Mouse (Mus musculus): Measurements from ENCODE around the gene Fbxl14. TPM values are rescaled to one million over a fixed set of nuclear protein-coding genes. Genes with fewer than 3 reads are reported as not detected.

Gene Fbxl14
- polyA plus RNA-seq, 1 experiment from 2014 or later = 4.3 TPM

DNA sequence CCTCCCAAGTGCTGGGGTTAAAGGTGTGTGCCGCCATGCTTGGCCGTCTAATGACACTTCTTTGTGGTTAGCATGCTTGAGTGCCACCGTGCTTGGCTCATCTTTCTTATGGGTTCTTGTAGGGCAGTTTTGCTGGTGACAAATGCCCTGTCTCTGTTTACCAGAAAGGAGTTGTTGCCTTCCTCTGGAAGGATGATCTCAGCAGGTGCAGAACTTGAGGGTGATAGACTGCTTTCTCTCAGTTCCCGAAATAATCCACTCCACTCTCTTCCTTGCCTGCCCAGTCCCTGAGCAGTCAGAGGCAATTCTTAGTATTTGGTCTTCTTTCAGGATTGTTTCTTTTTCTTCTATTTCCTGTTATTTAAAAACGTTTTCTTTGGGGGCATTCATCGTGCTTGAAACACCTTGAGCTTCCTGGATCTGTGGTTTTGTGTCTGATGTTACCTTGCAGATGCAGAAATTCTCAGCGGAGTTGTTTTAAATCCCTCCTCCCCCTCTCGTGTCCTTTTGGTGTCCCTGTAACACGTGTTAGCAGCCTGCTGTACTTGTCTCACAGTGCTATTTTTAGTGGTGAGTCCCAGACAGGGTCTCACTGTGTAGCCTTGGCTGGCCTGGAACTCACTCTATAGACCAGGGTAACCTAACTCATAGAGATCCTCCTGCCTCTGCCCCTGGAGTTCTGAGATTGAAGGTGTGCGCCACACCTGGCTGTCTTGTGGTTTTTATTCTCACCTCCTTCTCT, 29.3 kb downstream of the Fbxl14 start:
- Histone ChIP-seq H3K4me1 (no peaks in the 10 kb centered on the region), H3K27me3 (no peaks in the 10 kb centered on the region), H3K9ac (no peak overlapping the region), H3K36me3 (no peaks in the 10 kb centered on the region), H3K9me3 (replicated peaks) (no peaks in the 10 kb centered on the region), H3K4me3 (no peak overlapping the region), H3K4me2 (replicated peaks) (no peak overlapping the region), H3K27ac (no peak overlapping the region)
- WGBS = 81% methylated on average over 10 of the region's 10 CpGs
- ATAC-seq (ENCODE audit: low FRiP score) = no peak

- Histone ChIP-seq H3K9ac (no peak overlapping the region), H3K9me3 (replicated peaks) (no peaks in the 10 kb centered on the region), H3K4me3 (no peak overlapping the region), H3K36me3 (no peaks in the 10 kb centered on the region), H3K27ac (no peak overlapping the region), H3K4me2 (replicated peaks) (no peak overlapping the region), H3K27me3 (no peaks in the 10 kb centered on the region), H3K4me1 (peaks cover 6% of the 10 kb centered on the region)
- ATAC-seq (ENCODE audit: low FRiP score) = no peak
- WGBS = 92% methylated on average over 13 of the region's 13 CpGs
Measured at GRCm38 (mm10) chr6:119509437-119510037, 30.1 kb downstream of the Fbxl14 start.

DNA sequence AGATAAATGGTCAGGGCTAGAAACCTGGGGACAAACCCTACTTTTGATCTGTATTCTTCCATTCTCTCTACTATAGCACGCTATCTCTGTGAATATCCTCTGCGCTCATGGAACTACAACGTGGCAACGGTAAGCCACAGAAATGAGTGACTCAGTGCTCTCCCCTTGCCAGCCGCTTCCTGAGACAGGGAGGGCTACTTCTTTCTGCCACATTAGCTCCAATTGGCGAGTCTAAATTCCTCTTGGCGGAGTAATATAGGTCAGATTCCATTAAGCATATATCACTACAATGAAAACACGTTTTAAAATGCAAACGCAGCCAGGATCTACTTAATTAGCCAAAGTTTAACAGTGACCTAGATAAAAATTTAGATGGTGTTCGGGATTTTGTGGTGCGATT, 33.2 kb downstream of the Fbxl14 start:
- Histone ChIP-seq H3K9ac (no peak overlapping the region), H3K4me1 (peaks cover 7% of the 10 kb centered on the region), H3K9me3 (replicated peaks) (no peaks in the 10 kb centered on the region), H3K27ac (no peak overlapping the region), H3K4me2 (replicated peaks) (no peak overlapping the region), H3K4me3 (no peak overlapping the region), H3K27me3 (no peaks in the 10 kb centered on the region), H3K36me3 (no peaks in the 10 kb centered on the region)
- ATAC-seq (ENCODE audit: low FRiP score) = no peak
- WGBS = 94% methylated on average over 11 of the region's 11 CpGs

DNA sequence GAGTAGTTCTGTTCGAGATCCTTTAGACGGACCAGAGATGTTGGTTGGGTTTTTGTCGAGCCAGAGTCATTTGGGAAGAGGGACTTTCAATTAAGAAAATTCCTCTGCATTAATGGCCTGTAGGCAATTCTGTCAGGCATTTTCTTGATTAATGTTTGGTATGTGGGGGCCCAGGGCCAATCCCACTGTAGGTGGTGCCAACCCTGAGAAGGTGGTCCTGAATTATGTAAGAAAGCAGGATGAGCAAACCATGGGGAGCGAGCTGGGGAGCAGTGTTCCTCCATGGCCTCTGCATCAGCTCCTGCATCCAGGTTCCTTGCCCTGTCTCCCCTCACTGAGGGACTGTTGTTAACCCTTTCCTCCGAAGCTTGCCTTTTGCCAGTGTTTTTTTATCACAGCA, 34.0 kb downstream of the Fbxl14 start:
- Histone ChIP-seq H3K4me1 (peaks cover 7% of the 10 kb centered on the region), H3K27me3 (no peaks in the 10 kb centered on the region), H3K4me2 (replicated peaks) (no peak overlapping the region), H3K27ac (no peak overlapping the region), H3K9ac (no peak overlapping the region), H3K4me3 (no peak overlapping the region), H3K9me3 (replicated peaks) (no peaks in the 10 kb centered on the region), H3K36me3 (no peaks in the 10 kb centered on the region)
- 91% methylated on average over 5 of the region's 5 CpGs for WGBS
- ATAC-seq (ENCODE audit: low FRiP score) = no peak

DNA sequence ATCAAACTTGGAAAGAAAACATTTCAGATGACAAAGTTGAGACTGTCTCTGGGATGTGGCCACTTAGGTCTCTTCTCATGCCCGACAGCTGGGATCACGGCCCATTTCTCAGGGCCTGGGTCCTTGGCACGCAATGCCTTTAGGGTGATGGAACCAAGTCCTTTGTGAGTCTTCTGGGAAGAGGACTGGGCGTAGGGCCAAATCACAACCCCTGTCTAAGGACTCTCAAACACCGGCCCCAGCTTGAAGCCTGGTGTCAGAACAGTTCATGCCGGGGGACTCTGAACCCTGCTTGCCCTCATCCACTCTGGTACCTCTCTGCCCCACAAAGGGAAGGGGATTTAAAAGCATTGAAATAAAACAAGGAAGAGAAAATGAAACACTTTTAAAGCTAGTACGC, 34.6 kb downstream of the Fbxl14 start:
- H3K4me3 ChIP-seq = no peak overlapping the region
- H3K4me2 ChIP-seq (replicated peaks) = no peak overlapping the region
- H3K36me3 ChIP-seq = no peaks in the 10 kb centered on the region
- H3K4me1 ChIP-seq = peaks cover 7% of the 10 kb centered on the region
- no peak for ATAC-seq (ENCODE audit: low FRiP score)
- H3K27ac ChIP-seq = no peak overlapping the region
- no peaks in the 10 kb centered on the region for H3K9me3 ChIP-seq (replicated peaks)
- WGBS = 79% methylated on average over 7 of the region's 7 CpGs
- no peaks in the 10 kb centered on the region for H3K27me3 ChIP-seq
- no peak overlapping the region for H3K9ac ChIP-seq

DNA sequence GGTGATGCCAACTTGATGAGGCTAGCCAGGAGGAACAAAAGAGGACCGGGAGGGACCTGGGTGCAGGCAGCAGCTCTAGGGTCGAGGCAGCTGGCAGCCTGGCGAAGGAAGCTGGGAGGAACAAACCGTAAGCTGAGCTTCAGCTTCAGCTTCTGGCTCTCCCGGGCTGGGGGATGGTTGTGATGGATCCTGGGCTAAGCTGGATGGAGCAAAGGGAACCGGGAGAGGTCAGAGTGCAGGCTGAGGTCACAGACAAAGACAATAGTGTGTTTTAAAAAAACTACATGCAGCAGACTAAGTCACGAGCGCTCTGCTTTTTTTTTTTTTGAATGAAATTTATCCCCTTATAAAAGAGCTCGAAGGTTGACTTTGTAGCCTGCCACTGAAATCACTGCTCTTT, 41.3 kb downstream of the Fbxl14 start:
- Histone ChIP-seq H3K9ac (no peak overlapping the region), H3K4me2 (replicated peaks) (no peak overlapping the region), H3K9me3 (replicated peaks) (no peaks in the 10 kb centered on the region), H3K4me3 (no peak overlapping the region), H3K36me3 (no peaks in the 10 kb centered on the region), H3K27ac (no peak overlapping the region), H3K4me1 (peaks cover 13% of the 10 kb centered on the region), H3K27me3 (no peaks in the 10 kb centered on the region)
- no peak for ATAC-seq (ENCODE audit: low FRiP score)
- 25% methylated on average over 9 of the region's 9 CpGs for WGBS

GRCm38 (mm10) chr6:119521482-119521900, 42.0 kb downstream of the Fbxl14 start:
- WGBS = 79% methylated on average over 3 of the region's 3 CpGs
- no peak overlapping the region for H3K9ac ChIP-seq
- H3K36me3 ChIP-seq = no peaks in the 10 kb centered on the region
- H3K27ac ChIP-seq = no peak overlapping the region
- ATAC-seq (ENCODE audit: low FRiP score) = no peak
- H3K4me3 ChIP-seq = no peak overlapping the region
- no peak overlapping the region for H3K4me2 ChIP-seq (replicated peaks)
- no peaks in the 10 kb centered on the region for H3K9me3 ChIP-seq (replicated peaks)
- peaks cover 13% of the 10 kb centered on the region for H3K4me1 ChIP-seq
- no peaks in the 10 kb centered on the region for H3K27me3 ChIP-seq

DNA sequence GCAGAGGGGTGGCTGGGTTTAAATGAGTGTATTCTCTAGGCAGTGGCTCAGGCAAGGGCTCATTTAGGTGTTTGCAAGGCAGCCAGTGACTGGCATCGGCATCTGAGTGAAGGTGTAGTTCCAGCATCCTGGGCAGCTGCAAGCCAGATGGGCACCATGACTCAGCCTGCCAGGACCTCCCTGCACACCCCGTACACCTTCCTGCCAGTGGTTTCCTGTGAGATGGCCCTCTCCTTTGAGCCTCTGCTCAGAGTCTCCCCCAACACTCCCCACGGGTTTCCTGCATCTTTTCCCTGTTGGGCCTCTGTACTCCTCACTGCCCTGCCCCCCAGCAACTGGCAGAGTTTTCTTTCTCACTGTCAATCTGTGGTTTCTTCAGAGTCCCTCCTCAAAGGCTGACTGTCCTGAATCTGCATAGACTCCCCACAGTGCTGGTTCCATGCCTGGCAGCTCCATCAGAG, 42.5 kb downstream of the Fbxl14 start:
- Histone ChIP-seq H3K4me3 (no peak overlapping the region), H3K27ac (no peak overlapping the region), H3K4me1 (peaks cover 13% of the 10 kb centered on the region), H3K4me2 (replicated peaks) (no peak overlapping the region), H3K9me3 (replicated peaks) (no peaks in the 10 kb centered on the region), H3K27me3 (no peaks in the 10 kb centered on the region), H3K9ac (no peak overlapping the region), H3K36me3 (no peaks in the 10 kb centered on the region)
- no peak for ATAC-seq (ENCODE audit: low FRiP score)
- 36% methylated on average over 3 of the region's 3 CpGs for WGBS

- Histone ChIP-seq H3K9ac (no peak overlapping the region), H3K4me3 (no peak overlapping the region), H3K27ac (no peak overlapping the region), H3K4me2 (replicated peaks) (no peak overlapping the region), H3K36me3 (no peaks in the 10 kb centered on the region), H3K9me3 (replicated peaks) (no peaks in the 10 kb centered on the region), H3K4me1 (peaks cover 13% of the 10 kb centered on the region), H3K27me3 (no peaks in the 10 kb centered on the region)
- 73% methylated on average over 5 of the region's 5 CpGs for WGBS
- no peak for ATAC-seq (ENCODE audit: low FRiP score)
Measured at GRCm38 (mm10) chr6:119526498-119526897, 47.0 kb downstream of the Fbxl14 start.

GRCm38 (mm10) chr6:119529659-119530058, 50.2 kb downstream of the Fbxl14 start:
- Histone ChIP-seq H3K9ac (no peak overlapping the region), H3K36me3 (no peaks in the 10 kb centered on the region), H3K27ac (no peak overlapping the region), H3K27me3 (no peaks in the 10 kb centered on the region), H3K4me2 (replicated peaks) (no peak overlapping the region), H3K4me1 (no peaks in the 10 kb centered on the region; the same call in 1 of the 2 replicates), H3K9me3 (replicated peaks) (no peaks in the 10 kb centered on the region), H3K4me3 (no peak overlapping the region)
- 94% methylated on average over 3 of the region's 3 CpGs for WGBS
- ATAC-seq (ENCODE audit: low FRiP score) = no peak

Other genes with a start within 250 kb of the Fbxl14 start
- gene Cacna2d4, start 243.1 kb upstream of the Fbxl14 start, polyA plus RNA-seq (2016; fragmentation: Nextera tagmentation; extraction: Ambion mirVana) = 0.04 TPM in 1 of 2 replicates, not detected in the other
- 0.68 and 0.80 TPM in 2 replicates for gene Lrtm2, start 148.9 kb upstream of the Fbxl14 start, polyA plus RNA-seq (2016; fragmentation: Nextera tagmentation; extraction: Ambion mirVana)
- 35.0 and 37.0 TPM in 2 replicates for gene Adipor2, start 62.0 kb upstream of the Fbxl14 start, polyA plus RNA-seq (2016; fragmentation: Nextera tagmentation; extraction: Ambion mirVana)
- 8.3 and 9.9 TPM in 2 replicates for gene Wnt5b, start 64.7 kb downstream of the Fbxl14 start, polyA plus RNA-seq (2016; fragmentation: Nextera tagmentation; extraction: Ambion mirVana)